Mouse (Mus musculus): Measurements from ENCODE around the gene Gclm. TPM values are rescaled to one million over a fixed set of nuclear protein-coding genes. Genes with fewer than 3 reads are reported as not detected.

Gene Gclm
- polyA plus RNA-seq (2014; fragmentation: Nextera tagmentation; extraction: Ambion mirVana) = 42.5 and 54.5 TPM in 2 replicates

GRCm38 (mm10) chr3:122245215-122245877 lies at the start of gene Gclm:
TSS of gene Gclm (plus strand) at chr3:122245557.
- Histone ChIP-seq H3K9me3 (ENCODE audit: control insufficient read depth, low read length) (no peaks in the 10 kb centered on the region), H3K4me3 (replicated peaks; ENCODE audit: low read depth, low read length) (peak within 1 kb of the TSS; percentile 90), H3K9ac (replicated peaks; ENCODE audit: low read length) (peak within 1 kb of the TSS; percentile 86), H3K27me3 (ENCODE audit: control insufficient read depth, insufficient read depth, low read length) (no peaks in the 10 kb centered on the region), H3K4me1 (ENCODE audit: control insufficient read depth, insufficient read depth, low read length) (peaks cover 16% of the 10 kb centered on the region), H3K27ac (replicated peaks; ENCODE audit: low read depth, low read length) (peak within 1 kb of the TSS; percentile 93), H3K4me2 (ENCODE audit: low read length) (peak within 1 kb of the TSS; percentile 66), H3K36me3 (ENCODE audit: control insufficient read depth, insufficient read depth, low read length) (no peaks in the 10 kb centered on the region)
- peak; percentile 99 for ATAC-seq (ENCODE audit: low FRiP score, low TSS enrichment)
- WGBS = under 1% methylated on average over 77 of the region's 90 CpGs
- DNase-seq = peak; percentile 97

GRCm38 (mm10) chr3:122196621-122197298 lies 48.6 kb upstream of the Gclm start:
- 71% methylated on average over 4 of the region's 4 CpGs for WGBS
- Histone ChIP-seq H3K36me3 (ENCODE audit: control insufficient read depth, insufficient read depth, low read length) (no peaks in the 10 kb centered on the region), H3K9me3 (ENCODE audit: control insufficient read depth, low read length) (no peaks in the 10 kb centered on the region), H3K27ac (replicated peaks; ENCODE audit: low read depth, low read length) (no peak overlapping the region), H3K4me3 (replicated peaks; ENCODE audit: low read depth, low read length) (no peak overlapping the region), H3K4me2 (ENCODE audit: low read length) (no peak overlapping the region), H3K27me3 (ENCODE audit: control insufficient read depth, insufficient read depth, low read length) (no peaks in the 10 kb centered on the region), H3K4me1 (ENCODE audit: control insufficient read depth, insufficient read depth, low read length) (no peaks in the 10 kb centered on the region), H3K9ac (replicated peaks; ENCODE audit: low read length) (no peak overlapping the region)
- no peak for DNase-seq
- no peak for ATAC-seq (ENCODE audit: low FRiP score, low TSS enrichment)

- ATAC-seq (ENCODE audit: low FRiP score, low TSS enrichment) (no peak), DNase-seq (no peak)
- H3K27me3 ChIP-seq (ENCODE audit: control insufficient read depth, insufficient read depth, low read length) = no peaks in the 10 kb centered on the region
- no peaks in the 10 kb centered on the region for H3K4me1 ChIP-seq (ENCODE audit: control insufficient read depth, insufficient read depth, low read length)
- H3K27ac ChIP-seq (replicated peaks; ENCODE audit: low read depth, low read length) = no peak overlapping the region
- H3K4me2 ChIP-seq (ENCODE audit: low read length) = no peak overlapping the region
- H3K4me3 ChIP-seq (replicated peaks; ENCODE audit: low read depth, low read length) = no peak overlapping the region
- WGBS = 88% methylated on average over 2 of the region's 2 CpGs
- H3K36me3 ChIP-seq (ENCODE audit: control insufficient read depth, insufficient read depth, low read length) = no peaks in the 10 kb centered on the region
- H3K9ac ChIP-seq (replicated peaks; ENCODE audit: low read length) = no peak overlapping the region
- H3K9me3 ChIP-seq (ENCODE audit: control insufficient read depth, low read length) = no peaks in the 10 kb centered on the region
These were observed 46.8 kb upstream of the Gclm start for GRCm38 (mm10) chr3:122198532-122198931.

- H3K9me3 ChIP-seq (ENCODE audit: control insufficient read depth, low read length) = no peaks in the 10 kb centered on the region
- H3K9ac ChIP-seq (replicated peaks; ENCODE audit: low read length) = no peak overlapping the region
- no peak for ATAC-seq (ENCODE audit: low FRiP score, low TSS enrichment)
- DNase-seq = no peak
- no peaks in the 10 kb centered on the region for H3K36me3 ChIP-seq (ENCODE audit: control insufficient read depth, insufficient read depth, low read length)
- no peaks in the 10 kb centered on the region for H3K4me1 ChIP-seq (ENCODE audit: control insufficient read depth, insufficient read depth, low read length)
- no peak overlapping the region for H3K27ac ChIP-seq (replicated peaks; ENCODE audit: low read depth, low read length)
- no peaks in the 10 kb centered on the region for H3K27me3 ChIP-seq (ENCODE audit: control insufficient read depth, insufficient read depth, low read length)
- 84% methylated on average over 8 of the region's 8 CpGs for whole genome bisulfite sequencing
- no peak overlapping the region for H3K4me2 ChIP-seq (ENCODE audit: low read length)
- no peak overlapping the region for H3K4me3 ChIP-seq (replicated peaks; ENCODE audit: low read depth, low read length)
These were observed 46.4 kb upstream of the Gclm start for GRCm38 (mm10) chr3:122198966-122199381.

- Histone ChIP-seq H3K9ac (replicated peaks; ENCODE audit: low read length) (no peak overlapping the region), H3K4me3 (replicated peaks; ENCODE audit: low read depth, low read length) (no peak overlapping the region), H3K27me3 (ENCODE audit: control insufficient read depth, insufficient read depth, low read length) (no peaks in the 10 kb centered on the region), H3K9me3 (ENCODE audit: control insufficient read depth, low read length) (no peaks in the 10 kb centered on the region), H3K4me1 (ENCODE audit: control insufficient read depth, insufficient read depth, low read length) (no peaks in the 10 kb centered on the region), H3K27ac (replicated peaks; ENCODE audit: low read depth, low read length) (no peak overlapping the region), H3K36me3 (ENCODE audit: control insufficient read depth, insufficient read depth, low read length) (no peaks in the 10 kb centered on the region), H3K4me2 (ENCODE audit: low read length) (no peak overlapping the region)
- no peak for DNase-seq
- ATAC-seq (ENCODE audit: low FRiP score, low TSS enrichment) = no peak
- 74% methylated on average over 4 of the region's 4 CpGs for WGBS
These were observed 45.8 kb upstream of the Gclm start for GRCm38 (mm10) chr3:122199600-122199999.

- no peaks in the 10 kb centered on the region for H3K27me3 ChIP-seq (ENCODE audit: control insufficient read depth, insufficient read depth, low read length)
- no peak overlapping the region for H3K9ac ChIP-seq (replicated peaks; ENCODE audit: low read length)
- ATAC-seq (ENCODE audit: low FRiP score, low TSS enrichment) (no peak), DNase-seq (no peak)
- H3K4me1 ChIP-seq (ENCODE audit: control insufficient read depth, insufficient read depth, low read length) = no peaks in the 10 kb centered on the region
- no peaks in the 10 kb centered on the region for H3K36me3 ChIP-seq (ENCODE audit: control insufficient read depth, insufficient read depth, low read length)
- H3K9me3 ChIP-seq (ENCODE audit: control insufficient read depth, low read length) = no peaks in the 10 kb centered on the region
- no peak overlapping the region for H3K4me3 ChIP-seq (replicated peaks; ENCODE audit: low read depth, low read length)
- H3K27ac ChIP-seq (replicated peaks; ENCODE audit: low read depth, low read length) = no peak overlapping the region
- no peak overlapping the region for H3K4me2 ChIP-seq (ENCODE audit: low read length)
- WGBS = 85% methylated on average over 5 of the region's 5 CpGs
These were observed 45.3 kb upstream of the Gclm start for GRCm38 (mm10) chr3:122200017-122200416.

GRCm38 (mm10) chr3:122200447-122200846 lies 44.9 kb upstream of the Gclm start:
- 82% methylated on average over 5 of the region's 5 CpGs for WGBS
- H3K27me3 ChIP-seq (ENCODE audit: control insufficient read depth, insufficient read depth, low read length) = no peaks in the 10 kb centered on the region
- H3K36me3 ChIP-seq (ENCODE audit: control insufficient read depth, insufficient read depth, low read length) = no peaks in the 10 kb centered on the region
- no peaks in the 10 kb centered on the region for H3K9me3 ChIP-seq (ENCODE audit: control insufficient read depth, low read length)
- H3K4me2 ChIP-seq (ENCODE audit: low read length) = no peak overlapping the region
- no peak overlapping the region for H3K4me3 ChIP-seq (replicated peaks; ENCODE audit: low read depth, low read length)
- H3K4me1 ChIP-seq (ENCODE audit: control insufficient read depth, insufficient read depth, low read length) = no peaks in the 10 kb centered on the region
- no peak overlapping the region for H3K9ac ChIP-seq (replicated peaks; ENCODE audit: low read length)
- DNase-seq = no peak
- no peak overlapping the region for H3K27ac ChIP-seq (replicated peaks; ENCODE audit: low read depth, low read length)
- ATAC-seq (ENCODE audit: low FRiP score, low TSS enrichment) = no peak

GRCm38 (mm10) chr3:122202307-122202732 lies 43.0 kb upstream of the Gclm start:
- Histone ChIP-seq H3K4me3 (replicated peaks; ENCODE audit: low read depth, low read length) (no peak overlapping the region), H3K36me3 (ENCODE audit: control insufficient read depth, insufficient read depth, low read length) (no peaks in the 10 kb centered on the region), H3K4me2 (ENCODE audit: low read length) (no peak overlapping the region), H3K27me3 (ENCODE audit: control insufficient read depth, insufficient read depth, low read length) (no peaks in the 10 kb centered on the region), H3K27ac (replicated peaks; ENCODE audit: low read depth, low read length) (no peak overlapping the region), H3K9me3 (ENCODE audit: control insufficient read depth, low read length) (no peaks in the 10 kb centered on the region), H3K4me1 (ENCODE audit: control insufficient read depth, insufficient read depth, low read length) (no peaks in the 10 kb centered on the region), H3K9ac (replicated peaks; ENCODE audit: low read length) (no peak overlapping the region)
- ATAC-seq (ENCODE audit: low FRiP score, low TSS enrichment) (no peak), DNase-seq (peak; percentile 20)
- 11% methylated on average over 5 of the region's 5 CpGs for WGBS

Data from midbrain, embryonic 14.5 days (tissue).